Mouse (Mus musculus) left cerebral cortex, adult 18-20 months (tissue): ENCODE results near the gene Plau. TPM values are rescaled to one million over a fixed set of nuclear protein-coding genes. Genes with fewer than 3 reads are reported as not detected.

ENCODE experiments used
- DNase-seq, 2 experiments: peaks; one replicate each; pipeline ENCODE4 v3.0.0; 2021 to 2022; ENCODE audit warnings: low spot score in 2 of 2, mixed read lengths in 1 of 2
- long read RNA-seq, 2 experiments: library from polyadenylated mRNA; stranded (forward); transcript quantifications; one replicate each; pipeline ENCODE4 v2.0.0; 2021
- total RNA-seq, 2 experiments: library from RNA; stranded (reverse); gene quantifications; 2 replicates each; pipeline ENCODE4 v1.2.3; 2021

The Plau gene
- total RNA-seq, result 1 to 10 TPM; 7.7 to 8.2 TPM
- long read RNA-seq, experiment 1, partial matches to known transcripts, result 0 of 2 reads
- long read RNA-seq, experiment 1, other reads (novel, unspliced or antisense), result 2 of 2 reads
- long read RNA-seq, experiment 2, result 0 reads

- DNase-seq, result peak; percentile 44 to 50
Observed at GRCm38 (mm10) chr14:20836171-20836904, at the start of gene Plau. Gene Plau (plus strand): TSS chr14:20836660.

- no peak for DNase-seq
Observed at GRCm38 (mm10) chr14:20788151-20788550, 48.3 kb upstream of the Plau start.

GRCm38 (mm10) chr14:20789593-20789992 lies 46.9 kb upstream of the Plau start:
- DNase-seq, result no peak

GRCm38 (mm10) chr14:20790445-20790844 lies 46.0 kb upstream of the Plau start:
- DNase-seq, result no peak

GRCm38 (mm10) chr14:20790996-20791395 lies 45.5 kb upstream of the Plau start:
- DNase-seq, result peak in 1 of 2 experiments; percentile 53

- peak in 1 of 2 experiments; percentile 65 for DNase-seq
Observed at GRCm38 (mm10) chr14:20791511-20792242, 44.8 kb upstream of the Plau start.

- DNase-seq, result peak in 1 of 2 experiments; percentile 45
Observed at GRCm38 (mm10) chr14:20792243-20792921, 44.1 kb upstream of the Plau start.

GRCm38 (mm10) chr14:20792922-20793757 lies 43.3 kb upstream of the Plau start:
- DNase-seq, result peak; percentile 30 to 41

GRCm38 (mm10) chr14:20793758-20794531 lies 42.5 kb upstream of the Plau start, which contains the start of gene Camk2g:
Gene Camk2g (minus strand): TSS chr14:20794088.
- DNase-seq, result peak; percentile 56 to 68

GRCm38 (mm10) chr14:20794589-20794988 lies 41.9 kb upstream of the Plau start:
- no peak for DNase-seq

GRCm38 (mm10) chr14:20795423-20796152 lies 40.9 kb upstream of the Plau start:
- no peak for DNase-seq

- no peak for DNase-seq
Observed at GRCm38 (mm10) chr14:20796170-20796569, 40.3 kb upstream of the Plau start.

GRCm38 (mm10) chr14:20796643-20797042 lies 39.8 kb upstream of the Plau start:
- no peak for DNase-seq

- DNase-seq, result no peak
Observed at GRCm38 (mm10) chr14:20798300-20798699, 38.2 kb upstream of the Plau start.

- peak; percentile 94 to 97 for DNase-seq
Observed at GRCm38 (mm10) chr14:20798761-20799160, 37.7 kb upstream of the Plau start.

- no peak for DNase-seq
Observed at GRCm38 (mm10) chr14:20802926-20803605, 33.4 kb upstream of the Plau start.

- DNase-seq, result peak; percentile 77 to 82
Observed at GRCm38 (mm10) chr14:20803606-20803938, 32.9 kb upstream of the Plau start.

GRCm38 (mm10) chr14:20804481-20804880 lies 32.0 kb upstream of the Plau start:
- no peak for DNase-seq
